Mouse (Mus musculus) embryonic facial prominence, embryonic 14.5 days (tissue): ENCODE data around the gene Stk32b. TPM values are rescaled to one million over a fixed set of nuclear protein-coding genes. Genes with fewer than 3 reads are reported as not detected.

Experiments
- ATAC-seq: fragments of 200-750 bp; cut with Nextera tagmentation; 2 replicates; pipeline ENCODE4 v1.8.0; 2017; ENCODE audit warnings: low read depth, moderate number of reproducible peaks, moderate TSS enrichment
- DNase-seq: peaks from one replicate; pipeline ENCODE4 v3.0.0-alpha.2; 2015; ENCODE audit warnings: low spot score
- H3K27ac ChIP-seq: fragments of 300-500 bp; sonication (generic); replicated peaks from 2 replicates; pipeline ENCODE4 v1.5.1; 2014; ENCODE audit warnings: low read depth, mild to moderate bottlenecking, low read length, moderate library complexity
- H3K27me3 ChIP-seq: fragments of 300-500 bp; sonication (generic); replicated peaks from 2 replicates; pipeline ENCODE4 v1.6.1; 2014; ENCODE audit warnings: low read length; ENCODE audit not compliant: control insufficient read depth, insufficient read depth
- H3K36me3 ChIP-seq: fragments of 300-500 bp; sonication (generic); 2 replicates; pipeline ENCODE4 v1.6.1; 2014; ENCODE audit warnings: low read length, mixed read lengths; ENCODE audit not compliant: control insufficient read depth, insufficient read depth
- H3K4me1 ChIP-seq: fragments of 300-500 bp; sonication (generic); 2 replicates; pipeline ENCODE4 v1.6.1; 2014; ENCODE audit warnings: antibody characterized with exemption, low read length; ENCODE audit not compliant: control insufficient read depth, insufficient read depth
- H3K4me2 ChIP-seq: fragments of 300-500 bp; sonication (generic); 2 replicates; pipeline ENCODE4 v1.6.1; 2014; ENCODE audit warnings: low read depth, mild to moderate bottlenecking, low read length, moderate library complexity, mixed read lengths
- H3K4me3 ChIP-seq: fragments of 300-500 bp; sonication (generic); 2 replicates; pipeline ENCODE4 v1.5.1; 2014; ENCODE audit warnings: low read depth, mild to moderate bottlenecking, low read length
- H3K9ac ChIP-seq: fragments of 300-500 bp; sonication (generic); 2 replicates; pipeline ENCODE4 v1.6.1; 2014; ENCODE audit warnings: low read depth, mild to moderate bottlenecking, low read length, moderate library complexity, mixed read lengths
- H3K9me3 ChIP-seq: fragments of 300-500 bp; sonication (generic); 2 replicates; pipeline ENCODE4 v1.6.1; 2016; ENCODE audit warnings: low read length; ENCODE audit not compliant: control insufficient read depth
- WGBS: fragments of 180-500 bp; shearing (Covaris S2); extraction: QIAGEN DNeasy Blood & Tissue Kit; methylation state at CpG from one replicate; pipeline ENCODE4 v1.1.7; 2014; 5-methylcytosine and 5-hydroxymethylcytosine counted together
- polyA plus RNA-seq: library from polyadenylated mRNA; unstranded; fragments of >200 nt; fragmentation: Nextera tagmentation; extraction: Ambion mirVana; gene quantifications from 2 replicates; pipeline ENCODE4 v1.2.1, GENCODE M21; 2014

Gene Stk32b
- polyA plus RNA-seq, 1 experiment from 2014 or later, result 5.1 TPM

DNA sequence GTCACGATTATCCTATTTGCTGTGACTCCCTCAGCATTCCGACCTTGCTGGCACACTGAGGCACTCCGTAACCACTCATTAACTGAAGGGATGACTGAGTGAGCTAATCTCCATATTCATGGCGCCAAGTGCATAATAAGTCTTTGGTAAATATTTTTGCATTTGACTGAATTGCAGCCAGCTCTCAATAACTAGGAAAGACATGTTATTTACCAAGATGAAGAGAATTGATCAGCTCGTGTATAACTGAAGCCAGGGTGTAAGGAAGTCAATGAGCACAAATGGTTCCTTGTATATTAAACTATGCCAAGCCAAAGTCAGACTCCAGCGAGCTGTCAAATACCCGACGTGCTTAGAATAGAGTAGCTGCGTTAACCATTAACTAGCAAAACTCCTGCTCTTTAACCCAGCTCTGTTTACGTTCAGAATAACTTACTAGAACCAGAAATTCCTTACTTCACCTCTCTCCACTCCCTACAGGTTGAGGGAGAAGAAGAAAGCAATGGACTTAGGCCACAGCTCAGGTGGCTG lies 66.2 kb downstream of the Stk32b start:
- DNase-seq (no peak), ATAC-seq (no peak)
- Histone ChIP-seq H3K9ac (no peak overlapping the region), H3K27ac (no peak overlapping the region), H3K4me2 (no peak overlapping the region), H3K36me3 (no peaks in the 10 kb centered on the region), H3K4me1 (no peaks in the 10 kb centered on the region), H3K27me3 (no peaks in the 10 kb centered on the region), H3K9me3 (no peaks in the 10 kb centered on the region; the same call in 1 of the 2 replicates), H3K4me3 (no peak overlapping the region)
- 69% methylated on average over 10 of the region's 10 CpGs for WGBS

DNA sequence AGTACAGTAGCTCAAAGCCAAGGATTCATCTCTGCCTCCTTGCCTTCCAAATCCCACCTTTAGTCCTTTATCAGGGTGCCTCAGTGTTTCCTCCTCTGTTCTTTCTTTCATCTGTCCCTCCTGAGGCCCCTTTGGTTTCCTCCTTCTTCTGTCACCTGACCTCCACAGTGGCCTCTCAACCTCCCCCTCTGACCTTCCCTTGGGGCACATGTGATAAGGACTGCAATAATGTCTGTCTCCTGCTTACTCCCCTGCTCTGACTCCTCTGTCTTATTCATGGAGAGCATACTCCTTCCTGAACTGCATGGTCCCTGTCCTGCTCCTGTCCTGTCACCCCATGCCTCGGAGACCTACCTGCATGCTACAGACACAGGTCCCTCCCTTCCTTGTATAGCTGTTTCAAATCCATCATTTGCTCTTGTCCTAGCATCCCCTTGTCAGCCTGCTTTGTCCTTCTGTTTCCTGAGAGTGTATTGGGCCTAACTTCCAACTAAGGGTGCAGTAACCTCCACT lies 66.8 kb downstream of the Stk32b start:
- Histone ChIP-seq H3K9ac (no peak overlapping the region), H3K4me3 (no peak overlapping the region), H3K27ac (no peak overlapping the region), H3K9me3 (no peaks in the 10 kb centered on the region; the same call in 1 of the 2 replicates), H3K27me3 (no peaks in the 10 kb centered on the region), H3K4me1 (no peaks in the 10 kb centered on the region), H3K36me3 (no peaks in the 10 kb centered on the region), H3K4me2 (no peak overlapping the region)
- ATAC-seq (no peak), DNase-seq (no peak)
- WGBS, result 72% methylated on average over 1 of the region's 1 CpGs

DNA sequence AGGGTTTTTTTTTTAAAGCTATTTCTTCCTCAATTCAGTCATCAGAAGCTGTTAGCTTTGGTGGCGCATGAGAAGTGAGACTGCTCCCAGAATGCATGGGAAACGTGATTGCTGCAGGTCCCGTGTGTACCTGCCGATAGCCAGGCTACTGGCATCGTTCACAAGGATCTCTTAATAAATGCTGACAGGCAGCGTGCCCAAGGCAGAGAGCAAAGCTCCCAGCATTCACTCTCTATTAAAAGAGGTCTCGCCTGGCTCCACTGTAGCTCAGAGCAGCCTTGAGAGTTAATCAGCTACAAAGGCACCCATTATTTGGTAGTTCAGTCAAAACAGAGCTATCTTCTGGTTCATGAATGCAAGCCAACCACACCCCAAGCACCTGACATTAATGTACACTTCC lies 72.9 kb downstream of the Stk32b start:
- Histone ChIP-seq H3K36me3 (no peaks in the 10 kb centered on the region), H3K27me3 (no peaks in the 10 kb centered on the region), H3K4me1 (no peaks in the 10 kb centered on the region), H3K9ac (no peak overlapping the region), H3K4me2 (no peak overlapping the region), H3K27ac (no peak overlapping the region), H3K9me3 (no peaks in the 10 kb centered on the region; the same call in 1 of the 2 replicates), H3K4me3 (no peak overlapping the region)
- no peak for ATAC-seq
- 77% methylated on average over 7 of the region's 7 CpGs for WGBS
- no peak for DNase-seq

DNA sequence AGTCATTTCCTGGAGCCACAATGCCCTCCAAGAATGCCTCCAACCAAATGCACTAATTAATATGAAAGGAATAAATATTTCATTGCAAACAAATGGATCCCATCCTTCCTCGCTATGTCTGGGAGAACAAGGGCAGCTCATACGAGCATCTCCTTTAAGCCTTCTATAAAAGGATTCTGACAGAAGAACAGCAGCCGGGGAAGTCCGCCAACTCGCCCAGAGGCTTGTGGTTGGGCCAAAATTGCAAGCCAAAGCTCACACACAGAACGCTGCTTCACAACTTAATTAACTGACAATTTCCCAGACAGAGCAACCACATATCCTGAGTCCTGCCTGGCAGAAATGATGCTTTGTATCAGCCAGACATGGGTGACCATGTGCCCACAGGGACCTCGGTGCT lies 74.5 kb downstream of the Stk32b start:
- no peaks in the 10 kb centered on the region for H3K9me3 ChIP-seq
- H3K4me1 ChIP-seq, result no peaks in the 10 kb centered on the region
- no peak overlapping the region for H3K9ac ChIP-seq
- WGBS, result 73% methylated on average over 7 of the region's 7 CpGs
- H3K27me3 ChIP-seq, result no peaks in the 10 kb centered on the region
- H3K4me3 ChIP-seq, result no peak overlapping the region
- H3K4me2 ChIP-seq, result no peak overlapping the region
- no peak overlapping the region for H3K27ac ChIP-seq
- DNase-seq (no peak), ATAC-seq (no peak)
- H3K36me3 ChIP-seq, result no peaks in the 10 kb centered on the region

DNA sequence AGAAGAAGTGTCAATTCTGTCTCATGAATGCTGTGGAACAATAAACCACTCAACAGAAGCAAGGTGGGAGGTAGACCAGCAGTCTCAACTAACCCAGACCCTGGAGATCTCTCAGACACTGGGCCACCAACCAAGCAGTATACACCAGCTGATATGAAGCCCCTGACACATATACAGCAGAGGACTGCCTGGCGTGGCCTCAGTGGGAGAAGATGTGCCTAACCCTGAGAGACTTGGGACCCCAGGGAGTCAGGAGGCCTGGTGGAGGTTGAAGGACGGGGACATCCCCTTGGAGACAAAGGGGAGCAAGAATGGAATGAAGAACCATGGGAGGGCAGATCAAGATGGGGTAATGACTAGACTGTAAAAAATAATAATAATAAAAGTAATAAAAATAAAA lies 82.2 kb downstream of the Stk32b start:
- Histone ChIP-seq H3K4me3 (no peak overlapping the region), H3K4me2 (no peak overlapping the region), H3K36me3 (no peaks in the 10 kb centered on the region), H3K27ac (no peak overlapping the region), H3K9me3 (peaks cover 7% of the 10 kb centered on the region; the same call in 1 of the 2 replicates), H3K27me3 (no peaks in the 10 kb centered on the region), H3K4me1 (no peaks in the 10 kb centered on the region), H3K9ac (no peak overlapping the region)
- 75% methylated on average over 2 of the region's 2 CpGs for WGBS
- ATAC-seq (no peak), DNase-seq (no peak)

DNA sequence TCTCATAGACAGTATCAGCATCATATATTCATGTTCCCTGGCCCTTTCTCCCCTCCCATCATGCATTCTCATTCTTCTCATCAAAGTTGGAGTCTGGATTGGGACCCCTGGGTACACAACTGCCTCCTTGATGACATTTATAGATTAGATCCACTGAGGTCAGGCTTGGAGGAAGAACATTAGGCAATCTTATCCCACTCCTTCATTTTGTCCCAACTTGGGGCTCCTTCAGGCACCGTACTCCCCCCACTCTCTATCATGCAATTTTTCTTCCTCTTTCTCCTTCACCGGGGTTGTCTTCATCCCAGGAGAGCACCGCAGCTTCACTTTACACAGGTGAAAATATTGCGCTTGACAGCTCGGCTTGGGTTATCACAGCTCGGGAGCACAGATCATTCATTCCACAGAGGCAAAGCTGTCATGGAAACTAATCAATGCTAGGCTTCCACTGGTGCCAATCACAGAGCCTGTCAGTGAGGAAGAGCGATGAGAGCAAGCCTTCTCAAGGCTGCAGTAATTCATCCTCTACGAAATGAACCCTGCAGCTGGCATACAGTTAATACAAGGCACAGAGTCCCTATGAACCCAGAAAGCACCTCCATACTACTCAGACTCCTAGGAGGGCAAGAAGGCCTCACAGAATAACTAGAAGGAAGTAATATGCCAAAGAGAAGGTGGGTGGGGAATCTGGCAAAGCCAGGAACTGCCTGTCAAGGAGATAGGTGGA lies 89.4 kb downstream of the Stk32b start:
- DNase-seq, result no peak

DNA sequence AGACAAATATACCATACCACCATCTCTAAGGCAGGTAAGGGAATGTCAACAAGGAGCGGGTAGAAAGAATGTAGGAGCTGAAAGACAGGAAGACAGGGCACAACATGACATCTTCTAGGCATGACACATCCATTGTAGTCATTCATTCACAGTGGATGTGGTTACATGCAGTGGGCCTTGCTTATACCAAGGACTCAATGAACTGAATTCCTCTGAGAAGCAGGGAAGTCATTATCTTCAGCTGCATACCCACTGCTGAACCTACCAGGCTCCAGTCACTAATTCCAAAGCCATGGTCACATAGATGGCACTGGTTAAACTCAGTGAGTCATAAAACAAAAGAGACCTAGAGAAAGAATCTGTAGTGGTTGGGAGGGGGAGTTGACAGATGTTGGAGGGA lies 105.1 kb downstream of the Stk32b start:
- ATAC-seq, result no peak
- H3K4me3 ChIP-seq, result no peak overlapping the region
- no peaks in the 10 kb centered on the region for H3K36me3 ChIP-seq
- H3K9me3 ChIP-seq, result no peaks in the 10 kb centered on the region
- DNase-seq, result no peak
- no peak overlapping the region for H3K27ac ChIP-seq
- H3K4me1 ChIP-seq, result no peaks in the 10 kb centered on the region
- no peaks in the 10 kb centered on the region for H3K27me3 ChIP-seq
- 93% methylated on average over 1 of the region's 1 CpGs for WGBS
- H3K4me2 ChIP-seq, result no peak overlapping the region
- no peak overlapping the region for H3K9ac ChIP-seq

More for the DNA sequence above, 89.4 kb downstream of the Stk32b start:
- H3K4me3 ChIP-seq, result no peak overlapping the region
- no peaks in the 10 kb centered on the region for H3K27me3 ChIP-seq
- H3K4me2 ChIP-seq, result no peak overlapping the region
- H3K4me1 ChIP-seq, result no peaks in the 10 kb centered on the region
- WGBS, result 91% methylated on average over 8 of the region's 8 CpGs
- no peaks in the 10 kb centered on the region for H3K36me3 ChIP-seq
- peaks cover 8% of the 10 kb centered on the region; the same call in 1 of the 2 replicates for H3K9me3 ChIP-seq
- H3K27ac ChIP-seq, result no peak overlapping the region
- no peak for ATAC-seq
- no peak overlapping the region for H3K9ac ChIP-seq

DNA sequence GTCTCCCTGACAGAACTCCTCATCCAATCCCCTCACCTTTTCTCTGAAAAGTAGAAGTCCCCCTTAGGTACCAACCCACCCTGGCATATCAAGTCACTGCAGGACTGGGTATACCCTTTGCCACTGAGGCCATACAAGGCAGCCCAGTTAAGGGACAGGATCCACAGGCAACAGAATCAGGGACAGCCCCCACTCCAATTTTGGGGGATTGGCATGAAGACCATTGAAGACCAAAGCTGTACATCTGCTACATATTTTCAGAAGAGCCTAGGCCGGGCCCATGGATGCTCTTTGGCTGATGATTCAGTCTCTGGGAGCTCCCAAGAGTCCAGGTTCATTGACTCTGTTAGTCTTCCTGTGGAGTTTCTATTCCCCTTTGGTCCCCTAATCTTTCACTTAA lies 117.4 kb downstream of the Stk32b start:
- Histone ChIP-seq H3K27ac (no peak overlapping the region), H3K36me3 (no peaks in the 10 kb centered on the region), H3K9me3 (no peaks in the 10 kb centered on the region), H3K4me2 (no peak overlapping the region), H3K4me3 (no peak overlapping the region), H3K27me3 (no peaks in the 10 kb centered on the region), H3K4me1 (no peaks in the 10 kb centered on the region), H3K9ac (no peak overlapping the region)
- ATAC-seq, result no peak
- WGBS, result 100% methylated on average over 1 of the region's 1 CpGs
- DNase-seq, result no peak

DNA sequence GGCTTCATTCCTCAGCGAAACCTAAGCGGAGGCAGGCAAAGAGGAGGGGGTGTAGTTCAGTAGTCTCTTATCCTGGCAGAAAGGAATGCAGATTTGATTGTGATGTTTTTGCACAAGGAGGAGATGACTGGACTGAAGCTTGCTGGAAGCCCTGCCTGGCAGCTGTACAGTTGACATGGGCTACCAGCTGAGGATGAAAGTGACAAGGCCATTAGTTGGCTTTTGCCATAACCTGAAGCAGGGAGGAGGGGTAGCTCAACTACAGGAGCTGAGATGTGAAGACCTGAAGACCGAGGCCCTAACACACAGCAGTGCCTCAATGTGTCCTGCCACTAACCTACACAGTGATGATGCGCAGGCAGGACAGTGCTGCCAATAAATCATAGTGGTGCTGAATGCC lies 118.7 kb downstream of the Stk32b start:
- ATAC-seq (no peak), DNase-seq (no peak)
- no peaks in the 10 kb centered on the region for H3K9me3 ChIP-seq
- no peak overlapping the region for H3K4me3 ChIP-seq
- H3K36me3 ChIP-seq, result no peaks in the 10 kb centered on the region
- no peak overlapping the region for H3K9ac ChIP-seq
- WGBS, result 91% methylated on average over 4 of the region's 4 CpGs
- no peak overlapping the region for H3K27ac ChIP-seq
- no peak overlapping the region for H3K4me2 ChIP-seq
- H3K27me3 ChIP-seq, result no peaks in the 10 kb centered on the region
- no peaks in the 10 kb centered on the region for H3K4me1 ChIP-seq
